3 mouse cellular contexts compared by ENCODE assay signal in the genomic region with DNA sequence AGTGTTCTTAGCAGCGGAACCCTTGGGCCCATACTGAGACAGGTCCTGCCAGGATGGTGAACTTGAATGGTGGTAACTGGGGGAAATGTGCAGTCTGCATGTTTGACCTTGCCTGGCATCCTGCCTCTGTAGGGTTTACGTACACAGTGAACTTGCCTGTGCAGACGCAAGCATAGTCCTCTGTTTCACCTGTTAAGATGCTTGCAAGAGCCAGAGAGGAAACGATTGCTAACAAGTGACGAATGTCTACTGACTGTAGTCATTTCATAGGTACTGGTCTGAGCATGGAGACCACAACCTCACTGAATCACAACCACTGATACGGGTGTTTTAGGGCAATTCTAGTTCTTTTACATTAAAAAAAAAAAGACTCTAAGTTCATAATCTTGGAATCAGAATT.
"Had no signal": no experiment of that assay in that cellular context is flagged by ENCODE, and none has a peak within 500 bp of the region (broad histone marks: within the 10 kb centered on the region; RNA-seq: fewer than 3 reads in every experiment).

No protein-coding gene starts in this region.

- DNase-seq: gastrocnemius, postnatal 25 days had no signal

- ATAC-seq: intestine, embryonic 15.5 days; liver, embryonic 12.5 days had no signal
